Mouse (Mus musculus) ES-Bruce4 (cell line): Measurements from ENCODE around the gene Crls1.

Source experiments
- CTCF ChIP-seq: IDR thresholded peaks from one replicate; pipeline ENCODE4 v1.8.1; 2011; ENCODE audit warnings: low read depth, low read length
- EP300 ChIP-seq: IDR thresholded peaks from 2 replicates; pipeline ENCODE4 v1.6.1; 2011; ENCODE audit warnings: low read depth, low read length; ENCODE audit not compliant: insufficient read depth
- POLR2A ChIP-seq: IDR thresholded peaks from one replicate; pipeline ENCODE4 v1.8.1; 2011; ENCODE audit warnings: low read length; ENCODE audit not compliant: insufficient read depth

- TF ChIP-seq POLR2A (no peak), CTCF (no peak), EP300 (no peak)
Observed at GRCm38 (mm10) chr2:132900596-132900995, 54.1 kb downstream of the Crls1 start.
